Mouse (Mus musculus) urinary bladder, postnatal 0 days (tissue): ENCODE measurements around the gene Abca16. TPM values are rescaled to one million over a fixed set of nuclear protein-coding genes. Genes with fewer than 3 reads are reported as not detected.

Experiments used
- polyA plus RNA-seq: library from polyadenylated mRNA; unstranded; fragments of >200 nt; fragmentation: Nextera tagmentation; extraction: Ambion mirVana; gene quantifications from 2 replicates; pipeline ENCODE4 v1.2.1, GENCODE M21; 2015

Abca16 gene
- polyA plus RNA-seq = not detected in 2 replicates

DNA sequence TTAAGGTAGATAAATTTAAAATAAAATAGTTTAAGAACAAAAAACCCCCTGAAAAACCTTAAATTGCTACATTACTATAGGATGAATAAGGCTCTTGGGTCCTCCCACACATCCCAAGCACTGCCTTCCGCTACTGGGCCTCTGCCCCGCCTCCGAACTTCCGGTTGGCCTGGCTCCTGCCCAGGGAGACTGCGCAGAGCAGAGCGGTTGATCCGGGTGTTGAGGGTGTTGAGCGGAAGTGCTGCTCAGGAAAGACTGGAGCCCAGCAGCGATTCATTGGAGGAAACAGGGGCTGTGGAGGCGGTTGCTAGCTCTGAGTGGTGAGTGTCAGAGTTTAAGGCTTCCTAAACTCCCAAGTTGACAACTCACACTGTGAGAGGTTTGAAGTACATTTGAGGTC, at the start of gene Abca16:
Abca16 (plus strand) TSS at position 201 of the 400 bp plus-strand sequence.

Other genes with a start within 250 kb of the Abca16 start
- not detected in 2 replicates for gene Anks4b, start 235.8 kb upstream of the Abca16 start, polyA plus RNA-seq
- 3.0 and 3.9 TPM in 2 replicates for gene Crym, start 207.5 kb upstream of the Abca16 start, polyA plus RNA-seq
- not detected in 2 replicates for gene Abca14, start 205.7 kb upstream of the Abca16 start, polyA plus RNA-seq
- not detected in 2 replicates for gene Abca15, start 81.0 kb upstream of the Abca16 start, polyA plus RNA-seq
- gene Uqcrc2, start 225.5 kb downstream of the Abca16 start, polyA plus RNA-seq = 146 and 168 TPM in 2 replicates